Mouse (Mus musculus) embryonic fibroblast, embryonic 13.5 days (primary cell): ENCODE results near the gene Tmco4.

ENCODE experiments used
- CTCF ChIP-seq: IDR thresholded peaks from 2 replicates; pipeline ENCODE4 v1.5.1; 2011; ENCODE audit warnings: mild to moderate bottlenecking, control low read depth, low read length, moderate library complexity, borderline replicate concordance; ENCODE audit not compliant: insufficient read depth
- POLR2A ChIP-seq: IDR thresholded peaks from 2 replicates; pipeline ENCODE4 v1.6.1; 2011; ENCODE audit warnings: low read depth, mild to moderate bottlenecking, control low read depth, low read length, moderate library complexity

DNA sequence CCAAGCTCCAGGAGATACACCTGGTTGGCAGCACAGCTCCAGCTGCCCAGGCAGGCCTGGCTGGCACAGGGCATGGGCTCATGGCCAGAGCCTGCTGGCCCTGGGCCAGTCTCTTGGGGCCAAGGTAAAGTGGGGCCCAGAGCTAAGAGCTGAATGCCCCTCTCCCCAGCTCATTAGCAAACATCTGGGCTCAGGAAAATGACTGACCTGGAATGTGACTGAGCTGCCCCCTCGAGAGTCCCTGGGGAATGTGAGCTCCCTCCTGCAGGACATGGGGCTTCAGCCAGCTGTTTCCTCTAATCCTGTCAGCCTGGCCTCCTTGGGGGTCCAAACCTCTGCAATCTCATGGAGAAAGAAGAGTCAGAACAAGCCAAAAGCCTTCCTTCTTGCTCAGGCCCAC lies 122.7 kb downstream of the Tmco4 start:
- TF ChIP-seq CTCF (no peak), POLR2A (no peak)
